Mouse (Mus musculus) midbrain, embryonic 13.5 days (tissue): ENCODE measurements around the gene Frat1. TPM values are rescaled to one million over a fixed set of nuclear protein-coding genes. Genes with fewer than 3 reads are reported as not detected.
"Not testable (repeated sequence)": the region's sequence is repeated elsewhere in the genome, so short reads cannot be mapped to it uniquely, and the experiment has no call there.

Experiments
- ATAC-seq: fragments of 200-750 bp; cut with Nextera tagmentation; 2 replicates; pipeline ENCODE4 v1.8.0; 2017; ENCODE audit warnings: mild to moderate bottlenecking, moderate TSS enrichment, moderate library complexity
- H3K27ac ChIP-seq: fragments of 300-500 bp; sonication (generic); 2 replicates; pipeline ENCODE4 v1.5.1; 2015; ENCODE audit warnings: inconsistent platforms, mild to moderate bottlenecking, moderate library complexity
- H3K27me3 ChIP-seq: fragments of 300-500 bp; sonication (generic); 2 replicates; pipeline ENCODE4 v1.6.1; 2015; ENCODE audit warnings: mild to moderate bottlenecking, inconsistent platforms
- H3K36me3 ChIP-seq: fragments of 300-500 bp; sonication (generic); 2 replicates; pipeline ENCODE4 v1.6.1; 2015; ENCODE audit warnings: mild to moderate bottlenecking, inconsistent platforms
- H3K4me1 ChIP-seq: fragments of 300-500 bp; sonication (generic); replicated peaks from 2 replicates; pipeline ENCODE4 v1.6.1; 2015; ENCODE audit warnings: inconsistent platforms
- H3K4me2 ChIP-seq: fragments of 300-500 bp; sonication (generic); replicated peaks from 2 replicates; pipeline ENCODE4 v1.6.1; 2015; ENCODE audit warnings: moderate library complexity, mild to moderate bottlenecking, inconsistent platforms
- H3K4me3 ChIP-seq: fragments of 300-500 bp; sonication (generic); replicated peaks from 2 replicates; pipeline ENCODE4 v1.5.1; 2015; ENCODE audit warnings: mild to moderate bottlenecking, inconsistent platforms
- H3K9ac ChIP-seq: fragments of 300-500 bp; sonication (generic); replicated peaks from 2 replicates; pipeline ENCODE4 v1.6.1; 2015; ENCODE audit warnings: mild to moderate bottlenecking, inconsistent platforms
- H3K9me3 ChIP-seq: fragments of 300-500 bp; sonication (generic); 2 replicates; pipeline ENCODE4 v1.6.1; 2016; ENCODE audit warnings: mild to moderate bottlenecking, inconsistent platforms
- WGBS: fragments of 180-500 bp; shearing (Covaris S2); methylation state at CpG from one replicate; pipeline ENCODE4 v1.1.7; 2015; 5-methylcytosine and 5-hydroxymethylcytosine counted together
- polyA plus RNA-seq: library from polyadenylated mRNA; unstranded; fragments of >200 nt; fragmentation: Nextera tagmentation; extraction: Ambion mirVana; gene quantifications from 2 replicates; pipeline ENCODE4 v1.2.1, GENCODE M21; 2015

Frat1 gene
- polyA plus RNA-seq, 1 experiment from 2014 or later, result 26.2 TPM

DNA sequence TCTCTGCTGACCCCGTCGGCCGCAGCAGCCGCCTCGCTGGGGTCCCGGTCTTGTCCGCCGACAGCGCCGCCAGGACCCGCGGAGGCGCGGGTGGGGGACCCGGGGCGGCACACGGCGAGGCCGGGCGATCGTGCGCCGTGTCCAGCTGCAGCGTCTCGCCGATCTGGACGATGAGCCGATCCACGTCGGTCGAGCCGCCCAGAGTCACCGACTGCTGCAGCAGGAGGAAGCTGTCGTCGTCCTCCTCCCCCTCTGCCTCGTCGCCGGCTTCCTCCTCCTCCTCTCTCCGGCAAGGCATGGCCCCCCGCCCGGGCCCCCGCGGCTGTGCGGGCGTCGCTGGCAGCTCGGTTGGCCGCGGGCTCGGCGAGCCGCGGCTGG lies 17.8 kb downstream of the Frat1 start:
- peak overlapping the region; percentile 78 for H3K4me3 ChIP-seq
- not testable (repeated sequence) for H3K36me3 ChIP-seq, H3K9me3 ChIP-seq, H3K27me3 ChIP-seq
- peak overlapping the region; percentile 94 for H3K27ac ChIP-seq
- H3K9ac ChIP-seq, result peak overlapping the region; percentile 91
- peak overlapping the region; percentile 88 for H3K4me2 ChIP-seq
- H3K4me1 ChIP-seq, result peaks cover 38% of the 10 kb centered on the region
- peak; percentile 65 for ATAC-seq
- under 1% methylated on average over 46 of the region's 53 CpGs for WGBS

DNA sequence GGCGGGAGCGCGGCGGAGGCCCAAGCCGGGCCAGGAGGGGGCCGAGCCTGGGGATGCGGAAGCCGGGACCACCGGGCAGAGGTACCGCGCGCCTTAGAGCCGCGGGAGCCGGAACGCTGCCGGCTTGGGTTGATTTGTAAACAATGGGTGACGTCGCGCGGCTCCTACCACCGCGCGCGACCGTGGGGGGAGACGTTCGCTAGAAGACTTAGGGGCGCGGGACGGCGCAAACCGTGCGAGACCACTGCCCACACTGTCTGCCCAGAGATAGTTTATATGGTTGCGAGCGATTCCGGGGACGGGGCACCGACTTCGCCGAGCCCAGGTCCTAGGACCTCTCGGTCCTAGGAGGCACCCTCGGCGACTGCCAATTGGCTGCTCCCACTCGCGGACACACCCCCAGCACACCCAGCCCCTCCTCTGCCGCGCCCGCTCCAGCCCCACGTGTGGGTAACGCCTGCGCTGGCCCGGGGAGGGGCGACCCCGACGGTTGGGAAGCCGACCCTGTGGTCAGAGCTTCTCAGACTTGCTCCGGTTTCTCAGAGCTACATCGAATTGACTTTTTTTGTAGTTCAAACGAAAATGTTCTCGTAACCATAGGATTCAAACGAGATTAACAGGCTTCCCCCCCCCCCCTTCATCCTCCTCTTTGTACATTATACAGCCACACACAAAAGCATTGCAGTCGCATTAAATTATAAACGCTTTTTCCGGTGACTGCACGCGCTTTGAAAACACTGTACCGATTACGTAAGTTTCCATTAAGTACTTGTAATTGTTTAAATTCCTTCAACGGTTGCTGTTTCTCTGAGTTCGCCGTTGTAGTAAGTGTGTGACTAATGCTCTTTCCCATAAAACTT lies 18.5 kb downstream of the Frat1 start, which contains the start of gene Frat2:
TSS of gene Frat2 (minus strand) at position 141 of the 860 bp plus-strand sequence.
- Histone ChIP-seq H3K9ac (peak within 1 kb of the TSS; percentile 91), H3K9me3 (no peaks in the 10 kb centered on the region), H3K27me3 (no peaks in the 10 kb centered on the region), H3K4me1 (peaks cover 38% of the 10 kb centered on the region), H3K4me3 (peak within 1 kb of the TSS; percentile 78), H3K36me3 (no peaks in the 10 kb centered on the region), H3K27ac (peak within 1 kb of the TSS; percentile 94), H3K4me2 (peak within 1 kb of the TSS; percentile 88)
- peak; percentile 94 for ATAC-seq
- under 1% methylated on average over 71 of the region's 72 CpGs for WGBS

DNA sequence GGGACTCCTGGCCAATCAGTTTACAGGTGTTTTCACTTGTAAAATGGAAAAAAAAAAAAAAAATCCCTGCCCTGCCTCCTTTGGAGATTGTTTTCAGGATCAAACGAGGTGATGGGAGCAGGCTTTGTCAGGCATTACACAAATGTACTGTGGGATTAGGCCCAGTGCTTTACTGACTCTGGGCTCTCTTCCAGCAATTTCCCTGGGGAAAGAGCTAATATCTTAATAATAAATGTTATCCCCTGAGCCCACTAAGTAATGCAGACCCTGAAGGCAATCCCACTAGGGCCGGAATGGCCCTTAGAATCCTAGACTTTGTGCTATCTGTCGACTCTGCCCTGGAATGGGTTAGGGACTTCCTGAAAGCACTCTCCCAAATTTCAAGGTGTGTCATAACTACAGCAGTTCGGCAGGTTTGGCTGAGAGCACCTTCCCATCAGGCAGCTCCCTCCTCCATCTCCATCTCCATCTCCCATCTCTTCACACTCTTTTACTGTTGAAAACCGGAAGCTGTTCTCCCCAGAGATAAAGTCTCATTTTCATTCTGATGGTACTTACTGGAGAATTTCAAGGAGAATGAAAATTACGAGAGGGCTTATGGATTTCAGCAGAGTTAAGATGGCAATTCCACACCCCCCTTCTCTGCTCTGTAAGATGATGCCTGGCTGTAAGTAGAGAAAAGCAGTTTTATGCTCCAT lies 20.4 kb downstream of the Frat1 start:
- Histone ChIP-seq H3K4me2 (peak overlapping the region; percentile 33), H3K4me3 (0 out of 2 replicates have a peak overlapping the region, but pooled peaks have one; percentile 2), H3K4me1 (peaks cover 38% of the 10 kb centered on the region), H3K9ac (no peak overlapping the region), H3K9me3 (no peaks in the 10 kb centered on the region), H3K27me3 (no peaks in the 10 kb centered on the region), H3K27ac (peak overlapping the region; percentile 85), H3K36me3 (no peaks in the 10 kb centered on the region)
- no peak for ATAC-seq
- WGBS, result 6% methylated on average over 6 of the region's 6 CpGs

DNA sequence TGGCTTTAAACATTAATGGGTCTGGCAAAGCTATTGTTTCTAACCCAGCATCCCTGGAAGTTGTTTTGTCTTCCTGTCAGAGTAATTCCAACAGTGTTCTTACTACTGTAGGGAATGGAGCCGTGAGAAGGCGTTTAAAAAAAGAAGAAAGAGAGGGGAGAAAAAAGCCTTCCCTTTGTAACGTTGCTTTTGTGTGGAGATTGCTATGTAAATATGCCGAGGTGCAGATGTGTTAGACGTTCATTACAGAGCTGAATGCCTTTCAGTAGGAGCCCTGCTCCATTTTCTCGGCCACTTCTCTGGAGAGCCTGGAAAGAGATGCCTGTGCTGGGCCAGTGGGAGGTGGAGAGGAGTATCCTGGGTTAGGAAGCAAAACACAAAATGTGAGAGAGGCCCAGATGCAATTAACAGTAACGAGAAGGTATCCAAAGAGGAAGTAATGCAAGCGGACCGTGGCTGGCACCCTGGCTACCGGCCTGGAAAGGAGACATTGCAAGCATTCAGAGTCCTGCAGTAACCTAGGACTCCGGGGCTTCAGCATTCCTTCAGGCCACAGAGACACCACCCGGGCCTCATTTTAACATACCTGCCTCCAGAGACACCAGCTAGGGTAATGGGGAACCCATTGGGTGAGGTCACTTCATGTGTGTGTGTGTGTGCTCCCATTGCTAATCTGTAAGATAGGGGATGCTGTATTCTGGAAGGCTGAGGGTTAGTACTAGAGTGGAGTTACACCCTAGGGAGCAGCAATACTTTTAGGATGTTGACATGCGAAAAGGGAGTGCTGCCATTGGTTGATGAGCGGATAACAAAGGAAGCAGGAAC lies 21.2 kb downstream of the Frat1 start:
- Histone ChIP-seq H3K27ac (peak overlapping the region; percentile 85), H3K9ac (no peak overlapping the region; the same call in 1 of the 2 replicates), H3K9me3 (no peaks in the 10 kb centered on the region), H3K4me1 (peaks cover 35% of the 10 kb centered on the region), H3K4me3 (peak overlapping the region; percentile 2; the same call in 1 of the 2 replicates), H3K27me3 (no peaks in the 10 kb centered on the region), H3K36me3 (no peaks in the 10 kb centered on the region), H3K4me2 (peak overlapping the region; percentile 33)
- no peak for ATAC-seq
- 17% methylated on average over 14 of the region's 14 CpGs for WGBS

DNA sequence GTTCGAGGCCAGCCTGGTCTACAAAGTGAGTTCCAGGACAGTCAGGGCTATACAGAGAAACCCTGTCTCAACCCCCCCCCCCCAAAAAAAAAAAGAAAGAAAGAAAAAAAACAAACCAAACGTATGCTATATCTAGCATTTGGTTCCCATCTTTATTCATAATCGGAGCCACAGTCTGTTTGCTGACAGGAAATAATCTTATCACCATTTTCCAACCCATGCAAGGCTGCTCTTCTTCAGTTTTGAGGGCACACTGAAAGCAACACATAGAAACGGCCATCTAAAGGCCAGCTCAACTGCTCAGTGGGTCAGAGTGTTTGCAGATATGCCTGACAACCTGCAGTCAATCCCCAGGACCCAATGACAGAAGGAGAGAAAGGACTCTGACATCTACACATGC lies 22.7 kb downstream of the Frat1 start:
- Histone ChIP-seq H3K9me3 (no peaks in the 10 kb centered on the region), H3K9ac (no peak overlapping the region), H3K36me3 (no peaks in the 10 kb centered on the region), H3K4me3 (no peak overlapping the region), H3K4me1 (peaks cover 24% of the 10 kb centered on the region), H3K27me3 (no peaks in the 10 kb centered on the region), H3K27ac (no peak overlapping the region), H3K4me2 (no peak overlapping the region)
- 89% methylated on average over 4 of the region's 4 CpGs for WGBS
- ATAC-seq, result no peak

DNA sequence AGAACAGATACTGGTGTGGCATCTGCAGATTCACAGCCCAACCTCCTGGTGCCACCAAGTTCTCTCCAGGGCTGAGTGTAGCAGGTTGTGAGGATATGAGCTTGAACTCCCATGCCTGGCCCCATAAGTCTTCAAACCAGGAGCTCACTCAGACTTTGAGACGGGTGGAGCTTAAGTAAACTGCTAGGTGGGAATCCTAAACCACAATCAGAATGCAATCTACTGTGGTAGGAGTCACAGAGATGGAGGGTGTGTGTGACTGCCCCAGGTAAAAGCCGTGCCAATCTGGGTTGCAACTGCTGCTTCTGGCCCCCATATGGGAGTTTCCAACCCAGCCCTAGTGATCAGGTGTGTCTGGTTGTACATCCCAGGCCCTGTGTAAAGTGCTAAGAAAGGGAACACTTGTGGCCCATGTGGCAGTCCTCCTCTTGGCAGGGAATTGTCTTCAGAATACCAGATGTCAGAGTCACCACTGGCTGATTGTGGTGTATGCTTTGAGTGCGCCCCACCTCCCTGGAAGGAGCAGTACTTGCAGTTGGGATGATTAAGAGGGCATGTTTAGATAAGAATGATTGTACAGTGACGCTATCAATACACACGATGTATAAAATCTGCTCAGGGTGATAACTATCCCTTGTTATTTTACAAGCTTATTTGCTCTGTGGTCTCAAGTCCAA lies 27.5 kb downstream of the Frat1 start:
- no peak overlapping the region for H3K9ac ChIP-seq
- no peaks in the 10 kb centered on the region for H3K4me1 ChIP-seq
- H3K9me3 ChIP-seq, result no peaks in the 10 kb centered on the region
- H3K27me3 ChIP-seq, result no peaks in the 10 kb centered on the region
- WGBS, result 93% methylated on average over 5 of the region's 5 CpGs
- H3K36me3 ChIP-seq, result peaks cover 5% of the 10 kb centered on the region
- no peak overlapping the region for H3K4me3 ChIP-seq
- no peak overlapping the region for H3K27ac ChIP-seq
- no peak for ATAC-seq
- H3K4me2 ChIP-seq, result no peak overlapping the region

DNA sequence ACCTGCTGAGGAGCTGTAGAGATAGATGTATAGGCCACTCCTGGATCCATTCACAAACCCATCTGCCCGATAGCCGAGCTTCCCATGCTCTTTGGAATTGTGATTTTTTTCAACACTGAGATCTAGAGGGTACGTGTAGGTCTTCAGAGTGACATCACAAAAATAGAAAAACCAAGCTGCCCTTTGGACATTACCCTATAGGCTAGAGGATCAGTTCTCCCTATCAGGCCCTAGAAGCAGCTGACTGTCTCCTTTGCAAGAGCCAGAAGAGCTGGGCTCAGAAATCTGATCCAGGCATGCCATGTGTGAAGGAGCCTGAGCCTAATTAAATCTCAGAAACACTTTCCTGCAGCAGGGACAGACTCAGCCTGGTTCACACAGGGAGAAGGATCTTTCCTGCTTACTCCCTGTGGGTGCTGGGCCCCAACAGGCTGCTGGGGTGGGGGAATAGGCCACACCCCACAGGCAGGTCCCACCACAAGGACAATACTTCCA lies 28.1 kb downstream of the Frat1 start:
- ATAC-seq, result no peak
- Histone ChIP-seq H3K4me2 (no peak overlapping the region), H3K9ac (no peak overlapping the region), H3K27ac (no peak overlapping the region), H3K36me3 (peaks cover 12% of the 10 kb centered on the region), H3K4me3 (no peak overlapping the region), H3K4me1 (no peaks in the 10 kb centered on the region), H3K27me3 (no peaks in the 10 kb centered on the region), H3K9me3 (no peaks in the 10 kb centered on the region)
- WGBS, result 94% methylated on average over 3 of the region's 3 CpGs

DNA sequence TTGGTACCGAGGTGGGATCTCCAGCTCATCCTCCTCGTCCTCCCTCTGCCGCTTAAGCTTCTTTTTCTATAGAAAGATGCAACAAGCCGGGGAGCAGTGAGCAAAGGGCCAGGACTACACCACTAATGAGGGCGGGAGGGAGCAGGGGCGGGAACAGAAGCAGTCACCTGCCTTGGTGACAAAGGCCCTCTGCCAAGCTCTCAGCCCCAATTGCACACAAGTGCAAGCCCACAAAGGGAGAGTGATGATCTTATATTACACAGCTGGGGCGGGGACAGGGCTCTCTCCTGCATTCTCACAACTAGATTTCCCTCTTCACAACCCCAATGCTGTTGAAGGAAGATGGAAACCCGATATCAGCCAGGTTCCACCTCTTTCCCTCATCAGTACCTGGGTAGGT lies 36.9 kb downstream of the Frat1 start:
- H3K4me2 ChIP-seq, result no peak overlapping the region
- no peak overlapping the region for H3K4me3 ChIP-seq
- H3K4me1 ChIP-seq, result no peaks in the 10 kb centered on the region
- peaks cover 87% of the 10 kb centered on the region for H3K36me3 ChIP-seq
- ATAC-seq, result no peak
- no peaks in the 10 kb centered on the region for H3K27me3 ChIP-seq
- H3K27ac ChIP-seq, result no peak overlapping the region
- H3K9me3 ChIP-seq, result no peaks in the 10 kb centered on the region
- H3K9ac ChIP-seq, result no peak overlapping the region
- 92% methylated on average over 8 of the region's 8 CpGs for WGBS

DNA sequence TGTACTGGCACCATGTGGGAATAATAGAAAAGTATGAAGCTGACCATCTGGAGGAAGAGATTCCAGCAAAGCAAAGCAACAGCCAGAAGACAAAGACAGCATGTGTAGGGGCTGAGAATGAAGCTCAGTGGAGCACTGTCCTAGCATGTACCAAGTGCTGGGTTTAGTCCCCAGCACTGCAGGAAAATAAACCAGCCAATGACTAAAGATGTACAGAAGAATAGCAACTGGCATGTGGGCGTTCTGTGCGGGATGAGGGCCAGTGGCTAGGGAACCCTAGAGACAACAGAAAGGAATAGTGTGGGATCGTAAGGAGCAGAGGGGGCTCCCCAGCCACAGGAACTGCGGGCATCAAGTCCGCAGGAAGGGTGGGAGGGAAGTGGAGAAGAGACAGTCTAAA lies 39.5 kb downstream of the Frat1 start:
- Histone ChIP-seq H3K4me2 (no peak overlapping the region), H3K27me3 (no peaks in the 10 kb centered on the region), H3K27ac (no peak overlapping the region), H3K9ac (no peak overlapping the region), H3K36me3 (peaks cover 89% of the 10 kb centered on the region), H3K4me3 (no peak overlapping the region), H3K4me1 (no peaks in the 10 kb centered on the region), H3K9me3 (no peaks in the 10 kb centered on the region)
- WGBS, result 96% methylated on average over 5 of the region's 5 CpGs
- no peak for ATAC-seq

DNA sequence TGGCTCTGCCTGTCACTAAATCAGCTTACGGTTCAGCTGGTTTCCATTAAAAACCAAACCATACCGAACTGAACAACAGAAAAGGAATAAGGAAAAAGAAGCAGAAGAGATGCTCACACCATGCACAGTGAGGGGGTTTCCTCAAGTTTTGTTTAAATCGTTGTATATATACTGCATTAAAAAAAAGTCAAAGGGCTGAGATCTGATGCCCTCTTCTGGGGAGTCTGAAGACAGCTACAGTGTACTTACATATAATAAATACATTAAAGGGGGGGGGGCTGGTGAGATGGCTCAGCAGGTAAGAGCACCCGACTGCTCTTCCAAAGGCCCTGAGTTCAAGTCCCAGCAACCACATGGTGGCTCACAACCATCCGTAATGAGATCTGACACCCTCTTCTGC lies 40.2 kb downstream of the Frat1 start:
- H3K36me3 ChIP-seq, result peaks cover 93% of the 10 kb centered on the region
- H3K9me3 ChIP-seq, H3K4me3 ChIP-seq, ATAC-seq, H3K27ac ChIP-seq, H3K27me3 ChIP-seq, H3K4me1 ChIP-seq, H3K9ac ChIP-seq, H3K4me2 ChIP-seq: not testable (repeated sequence)
- WGBS, result 86% methylated on average over 5 of the region's 5 CpGs

DNA sequence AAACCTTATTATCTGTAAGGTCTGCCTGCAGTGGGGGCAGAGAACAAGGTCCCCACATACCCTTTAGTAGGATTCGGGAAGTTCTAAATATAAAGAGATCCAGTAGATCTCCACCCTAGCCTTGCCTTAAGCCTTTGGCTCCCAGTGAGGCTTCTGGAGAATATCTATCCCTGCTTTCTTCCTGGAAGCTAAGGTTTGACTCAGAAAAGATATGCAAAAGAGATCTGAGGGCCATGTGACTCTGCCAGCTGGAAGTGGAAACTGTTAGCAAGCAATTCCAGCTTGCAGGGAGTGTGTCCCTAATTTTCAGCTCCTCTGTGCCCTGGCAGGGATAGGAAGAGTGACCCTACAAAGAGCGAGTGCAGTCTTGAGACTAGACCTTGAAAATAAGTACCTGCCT lies 42.5 kb downstream of the Frat1 start:
- Histone ChIP-seq H3K9me3 (no peaks in the 10 kb centered on the region), H3K4me3 (no peak overlapping the region), H3K27ac (no peak overlapping the region), H3K4me2 (no peak overlapping the region), H3K9ac (no peak overlapping the region), H3K27me3 (no peaks in the 10 kb centered on the region), H3K36me3 (peaks cover 94% of the 10 kb centered on the region), H3K4me1 (no peaks in the 10 kb centered on the region)
- no peak for ATAC-seq
- WGBS, result 93% methylated on average over 2 of the region's 2 CpGs
